Mouse (Mus musculus) MEL (cell line): ENCODE data around the gene Gmppa. TPM values are rescaled to one million over a fixed set of nuclear protein-coding genes. Genes with fewer than 3 reads are reported as not detected.

ENCODE experiments used
- DNase-seq: peaks from one replicate; pipeline ENCODE4 v3.0.0; 2011; ENCODE audit warnings: low read depth, low spot score
- H3K27ac ChIP-seq: 2 replicates; pipeline ENCODE4 v1.5.1; 2012; ENCODE audit warnings: low read depth, mild to moderate bottlenecking, control low read depth, low read length, moderate library complexity; ENCODE audit not compliant: control insufficient read depth
- H3K27me3 ChIP-seq, 2 experiments: fragments of 150-350 bp in 1 of 2; sonication (generic) in 1 of 2; 2 replicates each; pipeline ENCODE4 v1.6.1; 2012; ENCODE audit warnings: low read length in 2 of 2, mild to moderate bottlenecking in 2 of 2, improper control_type of control experiment in 1 of 2, moderate library complexity in 1 of 2; ENCODE audit not compliant: insufficient read depth in 2 of 2, control insufficient read depth in 1 of 2
- H3K36me3 ChIP-seq, 2 experiments: 2 replicates each; pipeline ENCODE4 v1.6.1; 2012 to 2014; ENCODE audit warnings: low read length in 2 of 2, improper control_type of control experiment in 1 of 2, inconsistent platforms in 1 of 2, mild to moderate bottlenecking in 1 of 2; ENCODE audit not compliant: insufficient read depth in 2 of 2, control insufficient read depth in 1 of 2
- H3K4me1 ChIP-seq, 2 experiments: fragments of 150-350 bp in 1 of 2; sonication (generic) in 1 of 2; 2 replicates each; pipeline ENCODE4 v1.6.1; 2012; ENCODE audit warnings: low read length in 2 of 2, improper control_type of control experiment in 1 of 2, mild to moderate bottlenecking in 1 of 2; ENCODE audit not compliant: insufficient read depth in 2 of 2, control insufficient read depth in 1 of 2
- H3K4me3 ChIP-seq, 2 experiments: fragments of 150-350 bp in 1 of 2; sonication (generic) in 1 of 2; 2 replicates each; pipeline ENCODE4 v1.5.1; 2012; ENCODE audit warnings: low read depth in 2 of 2, low read length in 2 of 2, mild to moderate bottlenecking in 2 of 2, moderate library complexity in 2 of 2, control low read depth in 1 of 2, improper control_type of control experiment in 1 of 2; ENCODE audit not compliant: control insufficient read depth in 1 of 2, insufficient read depth in 1 of 2
- H3K79me2 ChIP-seq: 2 replicates; pipeline ENCODE4 v1.6.1; 2012; ENCODE audit warnings: mild to moderate bottlenecking, low read length, moderate library complexity; ENCODE audit not compliant: control insufficient read depth, poor library complexity, insufficient read depth
- H3K9ac ChIP-seq: 2 replicates; pipeline ENCODE4 v1.6.1; 2012; ENCODE audit warnings: low read depth, mild to moderate bottlenecking, control low read depth, low read length, moderate library complexity; ENCODE audit not compliant: control insufficient read depth, poor library complexity, severe bottlenecking
- H3K9me3 ChIP-seq: fragments of 150-350 bp; sonication (generic); replicated peaks from 2 replicates; pipeline ENCODE4 v1.6.1; 2012; ENCODE audit warnings: mild to moderate bottlenecking, low read length, improper control_type of control experiment, moderate library complexity; ENCODE audit not compliant: insufficient read depth
- CTCF ChIP-seq, 3 experiments: IDR thresholded peaks in 2 of 3; conservative IDR thresholded peaks in 1 of 3; 2 replicates each; pipeline ENCODE4 v1.5.1; 2011 to 2012; ENCODE audit warnings: low read length in 3 of 3, low read depth in 2 of 3, mild to moderate bottlenecking in 2 of 3, improper control_type of control experiment in 1 of 3, inconsistent platforms in 1 of 3, mixed read lengths in 1 of 3, moderate library complexity in 1 of 3; ENCODE audit not compliant: control insufficient read depth in 1 of 3, insufficient read depth in 1 of 3, poor library complexity in 1 of 3, severe bottlenecking in 1 of 3
- E2F4 ChIP-seq: IDR thresholded peaks from 2 replicates; pipeline ENCODE4 v1.6.1; 2011; ENCODE audit warnings: low read depth, low read length, improper control_type of control experiment, borderline replicate concordance
- EP300 ChIP-seq, 2 experiments: IDR thresholded peaks; 2 replicates each; pipeline ENCODE4 v1.6.1; 2011; ENCODE audit warnings: improper control_type of control experiment in 2 of 2, low read length in 2 of 2, low read depth in 1 of 2, mild to moderate bottlenecking in 1 of 2
- ETS1 ChIP-seq: IDR thresholded peaks from 2 replicates; pipeline ENCODE4 v1.6.1; 2012; ENCODE audit warnings: low read depth, mild to moderate bottlenecking, inconsistent platforms, low read length, improper control_type of control experiment, moderate library complexity
- GABPA ChIP-seq: IDR thresholded peaks from 2 replicates; pipeline ENCODE4 v1.6.1; 2012; ENCODE audit warnings: low read depth, mild to moderate bottlenecking, inconsistent platforms, low read length, improper control_type of control experiment, moderate library complexity
- JUND ChIP-seq: IDR thresholded peaks from 2 replicates; pipeline ENCODE4 v1.6.1; 2011; ENCODE audit warnings: low read depth, mild to moderate bottlenecking, improper control_type of control experiment, low read length
- MAFK ChIP-seq: IDR thresholded peaks from 2 replicates; pipeline ENCODE4 v1.6.1; 2011; ENCODE audit warnings: low read depth, mild to moderate bottlenecking, low read length, improper control_type of control experiment, borderline replicate concordance
- MAZ ChIP-seq: IDR thresholded peaks from 2 replicates; pipeline ENCODE4 v1.6.1; 2012; ENCODE audit warnings: low read depth, mild to moderate bottlenecking, inconsistent platforms, low read length, improper control_type of control experiment
- MEF2A ChIP-seq: IDR thresholded peaks from 2 replicates; pipeline ENCODE4 v1.6.1; 2014; ENCODE audit warnings: low read depth, mild to moderate bottlenecking, inconsistent platforms, low read length, improper control_type of control experiment; ENCODE audit not compliant: poor library complexity, insufficient replicate concordance, severe bottlenecking; ENCODE audit errors: extremely low read depth
- MXI1 ChIP-seq: IDR thresholded peaks from 2 replicates; pipeline ENCODE4 v1.6.1; 2011; ENCODE audit warnings: mild to moderate bottlenecking, low read depth, low read length, improper control_type of control experiment
- MYB ChIP-seq: IDR thresholded peaks from 2 replicates; pipeline ENCODE4 v1.6.1; 2011; ENCODE audit warnings: mild to moderate bottlenecking, low read depth, low read length, improper control_type of control experiment
- NELFE ChIP-seq: IDR thresholded peaks from 2 replicates; pipeline ENCODE4 v1.6.1; 2011; ENCODE audit warnings: low read depth, low read length, improper control_type of control experiment
- POLR2AphosphoS5 ChIP-seq: IDR thresholded peaks from 2 replicates; pipeline ENCODE4 v1.6.1; 2012; ENCODE audit warnings: low read depth, borderline replicate concordance, mild to moderate bottlenecking, inconsistent platforms, low read length, moderate library complexity, mixed read lengths
- RAD21 ChIP-seq: IDR thresholded peaks from 2 replicates; pipeline ENCODE4 v1.6.1; 2011; ENCODE audit warnings: mild to moderate bottlenecking, low read depth, low read length, improper control_type of control experiment
- RCOR1 ChIP-seq: IDR thresholded peaks from 2 replicates; pipeline ENCODE4 v1.6.1; 2012; ENCODE audit warnings: low read depth, mild to moderate bottlenecking, inconsistent platforms, low read length, improper control_type of control experiment
- SIN3A ChIP-seq: IDR thresholded peaks from 2 replicates; pipeline ENCODE4 v1.6.1; 2012; ENCODE audit warnings: low read length, improper control_type of control experiment, inconsistent platforms
- SMC3 ChIP-seq: IDR thresholded peaks from 2 replicates; pipeline ENCODE4 v1.6.1; 2011; ENCODE audit warnings: low read depth, low read length, improper control_type of control experiment
- TCF12 ChIP-seq: IDR thresholded peaks from 2 replicates; pipeline ENCODE4 v1.6.1; 2014; ENCODE audit warnings: low read depth, mild to moderate bottlenecking, inconsistent platforms, low read length, improper control_type of control experiment, moderate library complexity
- USF1 ChIP-seq: IDR thresholded peaks from 2 replicates; pipeline ENCODE4 v1.6.1; 2014; ENCODE audit warnings: low read depth, mild to moderate bottlenecking, inconsistent platforms, low read length, improper control_type of control experiment, moderate library complexity
- USF2 ChIP-seq, 2 experiments: IDR thresholded peaks; 2 replicates each; pipeline ENCODE4 v1.6.1; 2011 to 2012; ENCODE audit warnings: improper control_type of control experiment in 2 of 2, low read length in 2 of 2, borderline replicate concordance in 1 of 2, inconsistent platforms in 1 of 2, low read depth in 1 of 2, mild to moderate bottlenecking in 1 of 2; ENCODE audit not compliant: insufficient read depth in 1 of 2
- ZC3H11A ChIP-seq: IDR thresholded peaks from 2 replicates; pipeline ENCODE4 v1.6.1; 2012; ENCODE audit warnings: low read depth, mild to moderate bottlenecking, inconsistent platforms, low read length, improper control_type of control experiment
- ZNF384 ChIP-seq: IDR thresholded peaks from 2 replicates; pipeline ENCODE4 v1.6.1; 2012; ENCODE audit warnings: low read depth, mild to moderate bottlenecking, inconsistent platforms, low read length, improper control_type of control experiment
- polyA plus RNA-seq, 2 experiments: library from polyadenylated mRNA; stranded (reverse) in 1 of 2; unstranded in 1 of 2; fragments of >175 nt in 1 of 2; fragments of >200 nt in 1 of 2; gene quantifications; 2 replicates each; pipeline versions ENCODE4 v1.2.1 to v1.2.4; 2012; ENCODE audit warnings: low replicate concordance in 2 of 2, low read depth in 1 of 2; ENCODE audit not compliant: insufficient read length in 2 of 2, insufficient read depth in 1 of 2, missing spikeins in 1 of 2
- total RNA-seq: library from RNA; depleted of rRNA; stranded (reverse); fragments of 300-350 nt; gene quantifications from 2 replicates; pipeline ENCODE4 v1.2.3, GENCODE M21; 2012

The Gmppa gene
- total and polyA plus RNA-seq, 3 experiments, result 65.0 to 145 TPM; not detected in 1

- TF ChIP-seq MEF2A (no peak), USF2 (IDR thresholded peaks at IDR 0.05; ENCODE audit: borderline replicate concordance in 1 of 2, insufficient read depth in 1 of 2, low read depth in 1 of 2, low read length in 2 of 2) (no peak), NELFE (no peak), MYB (no peak)
Observed at GRCm38 (mm10) chr1:75463652-75464204, 28.0 kb downstream of the Gmppa start (continued).

DNA sequence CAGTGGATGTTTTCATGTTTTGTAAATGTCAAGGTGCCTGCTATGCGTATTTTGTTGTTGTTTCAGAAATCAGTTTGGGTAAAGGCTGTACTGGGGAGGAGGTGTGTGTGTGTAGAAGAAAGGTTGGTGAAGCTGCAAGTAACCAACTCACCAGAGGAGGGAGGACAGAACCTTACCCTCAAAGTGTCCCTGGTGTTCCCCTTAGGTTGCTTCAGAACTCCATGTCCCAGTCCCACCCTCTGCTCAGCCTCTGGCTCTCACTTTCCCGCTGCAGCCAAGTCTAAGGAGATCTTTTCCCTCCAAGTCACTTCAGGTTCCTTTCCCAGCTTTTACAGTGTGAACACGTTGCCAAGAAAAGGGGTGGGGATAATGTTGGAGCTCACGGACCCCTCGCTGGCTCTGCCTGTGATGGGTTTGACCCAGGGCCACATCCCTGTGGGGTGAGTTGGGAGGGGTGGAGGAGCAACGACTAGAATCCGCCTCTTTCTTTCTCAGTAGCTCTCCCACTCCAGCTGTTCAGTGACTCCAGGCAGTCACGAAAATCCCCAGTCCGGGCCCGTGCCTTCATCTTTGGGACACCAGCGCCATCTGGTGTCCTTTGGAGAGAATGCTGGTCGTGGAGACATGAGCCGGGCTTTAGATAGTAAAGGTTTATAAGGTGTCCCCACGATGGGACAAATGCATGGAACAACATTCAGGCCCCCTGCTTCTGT lies 31.6 kb downstream of the Gmppa start:
- TF ChIP-seq MAFK, result no peak
- no peak for TF ChIP-seq MXI1
- TF ChIP-seq ZC3H11A, result peak; percentile 98
- peak; percentile 60 to 96 (median 95) for TF ChIP-seq CTCF (IDR thresholded peaks at IDR 0.05 in 2 of 3, conservative IDR thresholded peaks at IDR 0.05 in 1 of 3; ENCODE audit: control insufficient read depth in 1 of 3, insufficient read depth in 1 of 3, low read depth in 2 of 3, low read length in 3 of 3, poor library complexity in 1 of 3, severe bottlenecking in 1 of 3)
- TF ChIP-seq EP300 (IDR thresholded peaks at IDR 0.05; ENCODE audit: low read depth in 1 of 2, low read length in 2 of 2), result no peak
- TF ChIP-seq TCF12, result no peak
- TF ChIP-seq USF2 (IDR thresholded peaks at IDR 0.05; ENCODE audit: borderline replicate concordance in 1 of 2, insufficient read depth in 1 of 2, low read depth in 1 of 2, low read length in 2 of 2), result no peak
- TF ChIP-seq RAD21, result peak; percentile 97
- no peak for TF ChIP-seq RCOR1
- TF ChIP-seq GABPA, result no peak
- no peak for TF ChIP-seq POLR2AphosphoS5
- 0 out of 2 replicates have a peak, but pooled peaks have one; percentile 11 for TF ChIP-seq ZNF384
- TF ChIP-seq ETS1, result no peak
- TF ChIP-seq JUND, result no peak
- no peak for TF ChIP-seq USF1
- TF ChIP-seq SIN3A, result peak; percentile 48; the same call in 1 of the 2 replicates
- 0 out of 2 replicates have a peak, but pooled peaks have one; percentile 55 for TF ChIP-seq MAZ
- peak; percentile 99 for TF ChIP-seq SMC3
- no peak for TF ChIP-seq E2F4
- no peak overlapping the region for H3K9ac ChIP-seq
- H3K36me3 ChIP-seq, result peaks cover 0 to 19% of the 10 kb centered on the region in 2 experiments; a peak in 2 of 4 replicates
- no peak overlapping the region for H3K4me3 ChIP-seq
- no peaks in the 10 kb centered on the region for H3K9me3 ChIP-seq
- H3K27ac ChIP-seq, result no peak overlapping the region
- no peaks in the 10 kb centered on the region for H3K27me3 ChIP-seq
- no peaks in the 10 kb centered on the region for H3K79me2 ChIP-seq
- DNase-seq, result peak; percentile 80
- peaks cover 13 to 30% of the 10 kb centered on the region in 2 experiments for H3K4me1 ChIP-seq
